Comparison of ENCODE assay signal across 21 mouse cellular contexts in genomic region chr1:38363856-38364255, GRCm38 (mm10).
DNase-seq lines count a peak whose midpoint lies in the region; ATAC-seq lines count a peak whose summit lies in the region.
"Had no signal": no experiment of that assay in that cellular context is flagged by ENCODE, and none has a peak within 500 bp of the region (broad histone marks: within the 10 kb centered on the region; RNA-seq: fewer than 3 reads in every experiment).

No protein-coding gene starts in this region.

- WGBS in forebrain, embryonic 14.5 days: 22% methylated on average over 2 of the region's 2 CpGs
- 37% methylated on average over 2 of the region's 2 CpGs for WGBS in forebrain, embryonic 16.5 days
- 79% methylated on average over 2 of the region's 2 CpGs for WGBS in intestine, embryonic 14.5 days
- 88% methylated on average over 2 of the region's 2 CpGs for WGBS in intestine, embryonic 15.5 days
- 56% methylated on average over 2 of the region's 2 CpGs for WGBS in embryonic facial prominence, embryonic 11.5 days

- H3K9ac ChIP-seq in forebrain, embryonic 14.5 days (ENCODE audit: low read length): no peak overlapping the region
- H3K9ac ChIP-seq in forebrain, embryonic 16.5 days (replicated peaks; ENCODE audit: low read depth, low read length): no peak overlapping the region
- no peak overlapping the region for H3K9ac ChIP-seq in intestine, embryonic 14.5 days (ENCODE audit: low read length)
- H3K9ac ChIP-seq in intestine, embryonic 15.5 days: no peak overlapping the region
- H3K9ac ChIP-seq in embryonic facial prominence, embryonic 11.5 days (replicated peaks; ENCODE audit: low read length): no peak overlapping the region
- H3K9ac ChIP-seq: embryonic facial prominence, embryonic 12.5 days; forebrain, postnatal 0 days; hindbrain, embryonic 12.5 days had no signal

- peaks cover 13% of the 10 kb centered on the region for H3K4me1 ChIP-seq in forebrain, embryonic 14.5 days (ENCODE audit: control insufficient read depth, insufficient read depth, low read length)
- H3K4me1 ChIP-seq in forebrain, embryonic 16.5 days (replicated peaks; ENCODE audit: control insufficient read depth, insufficient read depth, low read length): peaks cover 27% of the 10 kb centered on the region
- H3K4me1 ChIP-seq in intestine, embryonic 14.5 days (replicated peaks; ENCODE audit: control insufficient read depth, insufficient read depth, low read length): 0 out of 2 replicates have a peak, but pooled peaks cover 4% of the 10 kb centered on the region
- peaks cover 4% of the 10 kb centered on the region for H3K4me1 ChIP-seq in intestine, embryonic 15.5 days (replicated peaks)
- H3K4me1 ChIP-seq in embryonic facial prominence, embryonic 11.5 days (ENCODE audit: control insufficient read depth, insufficient read depth, low read length): no peaks in the 10 kb centered on the region

- no peak for ATAC-seq in forebrain, embryonic 14.5 days
- no peak for ATAC-seq in forebrain, embryonic 16.5 days
- ATAC-seq in intestine, embryonic 14.5 days (replicated peaks; ENCODE audit: low FRiP score, low TSS enrichment, low read depth): no peak
- ATAC-seq in intestine, embryonic 15.5 days: no peak
- ATAC-seq in embryonic facial prominence, embryonic 11.5 days (replicated peaks; ENCODE audit: insufficient number of reproducible peaks, low FRiP score, low TSS enrichment, low read depth): no peak
- ATAC-seq: activated CD4-positive, CD25-positive, alpha-beta regulatory T cell, adult 4 months; forebrain, postnatal 0 days; hindbrain, embryonic 16.5 days; inflammation-experienced regulatory T-cells, adult 6 months; Patski had no signal

- no peak overlapping the region for H3K4me3 ChIP-seq in forebrain, embryonic 14.5 days (ENCODE audit: low read depth, low read length)
- H3K4me3 ChIP-seq in forebrain, embryonic 16.5 days (replicated peaks; ENCODE audit: low read length): no peak overlapping the region
- H3K4me3 ChIP-seq in intestine, embryonic 14.5 days (ENCODE audit: low read depth, low read length): no peak overlapping the region
- no peak overlapping the region for H3K4me3 ChIP-seq in intestine, embryonic 15.5 days (replicated peaks)
- no peak overlapping the region for H3K4me3 ChIP-seq in embryonic facial prominence, embryonic 11.5 days (ENCODE audit: low read depth, low read length)
- H3K4me3 ChIP-seq: embryonic facial prominence, embryonic 12.5 days; heart, embryonic 10.5 days; hindbrain, embryonic 12.5 days had no signal

- no peaks in the 10 kb centered on the region for H3K36me3 ChIP-seq in forebrain, embryonic 14.5 days (ENCODE audit: control insufficient read depth, insufficient read depth, low read length)
- H3K36me3 ChIP-seq in forebrain, embryonic 16.5 days (ENCODE audit: control insufficient read depth, insufficient read depth): no peaks in the 10 kb centered on the region
- no peaks in the 10 kb centered on the region for H3K36me3 ChIP-seq in intestine, embryonic 14.5 days (ENCODE audit: control insufficient read depth, insufficient read depth, low read length)
- H3K36me3 ChIP-seq in intestine, embryonic 15.5 days: no peaks in the 10 kb centered on the region
- H3K36me3 ChIP-seq in embryonic facial prominence, embryonic 11.5 days (replicated peaks; ENCODE audit: control insufficient read depth, insufficient read depth, low read depth, low read length): no peaks in the 10 kb centered on the region
- H3K36me3 ChIP-seq: embryonic facial prominence, embryonic 12.5 days; heart, embryonic 10.5 days; hindbrain, embryonic 12.5 days had no signal

- no peaks in the 10 kb centered on the region for H3K27me3 ChIP-seq in forebrain, embryonic 14.5 days (replicated peaks; ENCODE audit: control insufficient read depth, insufficient read depth, low read length)
- H3K27me3 ChIP-seq in forebrain, embryonic 16.5 days (replicated peaks; ENCODE audit: control insufficient read depth, insufficient read depth, low read length): no peaks in the 10 kb centered on the region
- no peaks in the 10 kb centered on the region for H3K27me3 ChIP-seq in intestine, embryonic 14.5 days (replicated peaks; ENCODE audit: control insufficient read depth, insufficient read depth, low read length)
- no peaks in the 10 kb centered on the region for H3K27me3 ChIP-seq in intestine, embryonic 15.5 days (replicated peaks)
- no peaks in the 10 kb centered on the region for H3K27me3 ChIP-seq in embryonic facial prominence, embryonic 11.5 days (ENCODE audit: control insufficient read depth, insufficient read depth, low read length)
- H3K27me3 ChIP-seq: embryonic facial prominence, embryonic 12.5 days; hindbrain, embryonic 12.5 days; Patski had no signal

- H3K9me3 ChIP-seq in forebrain, embryonic 14.5 days (replicated peaks; ENCODE audit: control insufficient read depth, low read length): no peaks in the 10 kb centered on the region
- H3K9me3 ChIP-seq in forebrain, embryonic 16.5 days (ENCODE audit: control insufficient read depth, low read length): no peaks in the 10 kb centered on the region
- H3K9me3 ChIP-seq in intestine, embryonic 14.5 days (ENCODE audit: control insufficient read depth, low read length): no peaks in the 10 kb centered on the region
- no peaks in the 10 kb centered on the region for H3K9me3 ChIP-seq in intestine, embryonic 15.5 days
- H3K9me3 ChIP-seq in embryonic facial prominence, embryonic 11.5 days (replicated peaks; ENCODE audit: control insufficient read depth, low read length): no peaks in the 10 kb centered on the region
- H3K9me3 ChIP-seq: embryonic facial prominence, embryonic 12.5 days; heart, embryonic 10.5 days; hindbrain, embryonic 12.5 days had no signal

- H3K27ac ChIP-seq in forebrain, embryonic 14.5 days (ENCODE audit: low read depth, low read length): no peak overlapping the region
- no peak overlapping the region for H3K27ac ChIP-seq in forebrain, embryonic 16.5 days (ENCODE audit: low read length)
- no peak overlapping the region for H3K27ac ChIP-seq in intestine, embryonic 14.5 days (ENCODE audit: low read depth)
- no peak overlapping the region for H3K27ac ChIP-seq in intestine, embryonic 15.5 days
- H3K27ac ChIP-seq in embryonic facial prominence, embryonic 11.5 days (replicated peaks; ENCODE audit: low read depth, low read length): no peak overlapping the region
- H3K27ac ChIP-seq: embryonic facial prominence, embryonic 12.5 days; heart, embryonic 10.5 days; hindbrain, embryonic 12.5 days had no signal

- H3K4me2 ChIP-seq in forebrain, embryonic 14.5 days (ENCODE audit: low read length): no peak overlapping the region
- no peak overlapping the region for H3K4me2 ChIP-seq in forebrain, embryonic 16.5 days (ENCODE audit: low read length)
- H3K4me2 ChIP-seq in intestine, embryonic 14.5 days (ENCODE audit: low read length): no peak overlapping the region
- no peak overlapping the region for H3K4me2 ChIP-seq in intestine, embryonic 15.5 days (replicated peaks)
- no peak overlapping the region for H3K4me2 ChIP-seq in embryonic facial prominence, embryonic 11.5 days (ENCODE audit: low read depth, low read length)
- H3K4me2 ChIP-seq: embryonic facial prominence, embryonic 12.5 days; hindbrain, embryonic 12.5 days had no signal

- DNase-seq in forebrain, embryonic 14.5 days (ENCODE audit: low spot score): peak; percentile 19
- DNase-seq in intestine, embryonic 14.5 days (ENCODE audit: low spot score): peak; percentile 46
- DNase-seq in embryonic facial prominence, embryonic 11.5 days (ENCODE audit: low spot score): peak; percentile 33
- DNase-seq in spleen, adult 18-20 months: no peak
- DNase-seq in liver: no peak
- DNase-seq: adrenal gland, postnatal 14 days; cerebellum, adult 2 months; forebrain, postnatal 0 days; gastrocnemius, postnatal 10 days; heart, postnatal 10 days; heart, postnatal 4 days; kidney, adult 18-20 months had no signal

Comparison
In these comparisons a context has a peak if more than half of its experiments do, and no peak if none do; other contexts are left out.
1. DNase-seq: peak in forebrain, embryonic 14.5 days (single experiment), intestine, embryonic 14.5 days (single experiment) and embryonic facial prominence, embryonic 11.5 days (single experiment); none in spleen, adult 18-20 months (0 of 2) and liver (single experiment).